Mouse (Mus musculus) right cerebral cortex, adult 2 months (tissue): ENCODE measurements at regions not wholly inside any gene's neighbourhood (a gene's known extent, or its start where the extent isn't known, plus 50 kb on each side); places are given as distances from the start of the nearest gene placed in this dataset.

Experiments used
- DNase-seq, 2 experiments: peaks; one replicate each; pipeline ENCODE4 v3.0.0; 2021 to 2022; ENCODE audit warnings: low spot score in 2 of 2

- no peak for DNase-seq
These were observed 65.0 kb downstream of the Atxn7l3b start for GRCm38 (mm10) chr10:112863808-112864207.

- no peak for DNase-seq
These were observed 65.4 kb downstream of the Atxn7l3b start for GRCm38 (mm10) chr10:112863375-112863774.

- DNase-seq, result no peak
These were observed 76.8 kb downstream of the Atxn7l3b start for GRCm38 (mm10) chr10:112851997-112852396.

- DNase-seq, result no peak
These were observed 82.6 kb downstream of the Atxn7l3b start for GRCm38 (mm10) chr10:112846225-112846624.

GRCm38 (mm10) chr10:112837400-112838035, 91.3 kb downstream of the Atxn7l3b start:
- no peak for DNase-seq

- no peak for DNase-seq
These were observed 92.8 kb downstream of the Atxn7l3b start for GRCm38 (mm10) chr10:112835970-112836369.

GRCm38 (mm10) chr10:112835508-112835907, 93.3 kb downstream of the Atxn7l3b start:
- no peak for DNase-seq

GRCm38 (mm10) chr10:112810181-112810580, 118.6 kb downstream of the Atxn7l3b start:
- no peak for DNase-seq

GRCm38 (mm10) chr10:112803557-112803956, 125.2 kb downstream of the Atxn7l3b start:
- DNase-seq, result peak; percentile 11 to 25

- peak; percentile 44 to 64 for DNase-seq
These were observed 127.2 kb downstream of the Atxn7l3b start for GRCm38 (mm10) chr10:112801560-112801959.

GRCm38 (mm10) chr10:112798603-112799002, 130.2 kb downstream of the Atxn7l3b start:
- DNase-seq, result no peak

GRCm38 (mm10) chr10:112798090-112798489, 130.7 kb downstream of the Atxn7l3b start:
- DNase-seq, result no peak

- no peak for DNase-seq
These were observed 132.9 kb downstream of the Atxn7l3b start for GRCm38 (mm10) chr10:112795938-112796337.

GRCm38 (mm10) chr10:112795473-112795872, 133.3 kb downstream of the Atxn7l3b start:
- DNase-seq, result no peak

- DNase-seq, result no peak
These were observed 140.6 kb downstream of the Atxn7l3b start for GRCm38 (mm10) chr10:112788236-112788635.

GRCm38 (mm10) chr10:112774262-112774661, 154.5 kb downstream of the Atxn7l3b start:
- no peak for DNase-seq

- DNase-seq, result peak in 1 of 2 experiments; percentile 10
These were observed 182.1 kb downstream of the Atxn7l3b start for GRCm38 (mm10) chr10:112746683-112747082.

GRCm38 (mm10) chr10:112743527-112743926, 185.3 kb downstream of the Atxn7l3b start:
- no peak for DNase-seq

GRCm38 (mm10) chr10:112742123-112742522, 186.7 kb downstream of the Atxn7l3b start:
- DNase-seq, result no peak
